Mouse (Mus musculus) testis, adult 2 months (tissue): ENCODE results near the gene Phkb.

Source experiments
- CTCF ChIP-seq: fragments of 200-500 bp; IDR thresholded peaks from 2 replicates; pipeline ENCODE4 v1.5.1; 2012; ENCODE audit warnings: low read depth, mild to moderate bottlenecking, inconsistent platforms, low read length, moderate library complexity; ENCODE audit not compliant: control insufficient read depth, insufficient read depth, insufficient replicate concordance
- POLR2A ChIP-seq: fragments of 200-500 bp; IDR thresholded peaks from 2 replicates; pipeline ENCODE4 v1.6.1; 2012; ENCODE audit warnings: low read depth, mild to moderate bottlenecking, inconsistent platforms, low read length, moderate library complexity; ENCODE audit not compliant: control insufficient read depth

GRCm38 (mm10) chr8:86042049-86042448 lies 201.3 kb downstream of the Phkb start:
- TF ChIP-seq CTCF: no peak
- TF ChIP-seq POLR2A: no peak
